Mouse (Mus musculus) MEL (cell line): Measurements from ENCODE around the gene Elmsan1. TPM values are rescaled to one million over a fixed set of nuclear protein-coding genes. Genes with fewer than 3 reads are reported as not detected.

Source experiments
- BHLHE40 ChIP-seq: IDR thresholded peaks from 2 replicates; pipeline ENCODE4 v1.6.1; 2012; ENCODE audit warnings: low read depth, mild to moderate bottlenecking, inconsistent platforms, low read length, improper control_type of control experiment, borderline replicate concordance
- CHD1 ChIP-seq: IDR thresholded peaks from 2 replicates; pipeline ENCODE4 v1.6.1; 2012; ENCODE audit warnings: low read depth, mild to moderate bottlenecking, inconsistent platforms, low read length, improper control_type of control experiment
- CHD2 ChIP-seq: IDR thresholded peaks from 2 replicates; pipeline ENCODE4 v1.6.1; 2011; ENCODE audit warnings: low read length, improper control_type of control experiment
- CTCF ChIP-seq, 3 experiments: IDR thresholded peaks in 2 of 3; conservative IDR thresholded peaks in 1 of 3; 2 replicates each; pipeline ENCODE4 v1.5.1; 2011 to 2012; ENCODE audit warnings: low read length in 3 of 3, low read depth in 2 of 3, mild to moderate bottlenecking in 2 of 3, improper control_type of control experiment in 1 of 3, inconsistent platforms in 1 of 3, mixed read lengths in 1 of 3, moderate library complexity in 1 of 3; ENCODE audit not compliant: control insufficient read depth in 1 of 3, insufficient read depth in 1 of 3, poor library complexity in 1 of 3, severe bottlenecking in 1 of 3
- E2F4 ChIP-seq: IDR thresholded peaks from 2 replicates; pipeline ENCODE4 v1.6.1; 2011; ENCODE audit warnings: low read depth, low read length, improper control_type of control experiment, borderline replicate concordance
- GATA1 ChIP-seq: IDR thresholded peaks from 2 replicates; pipeline ENCODE4 v1.6.1; 2011; ENCODE audit warnings: low read depth, low read length, improper control_type of control experiment
- JUND ChIP-seq: IDR thresholded peaks from 2 replicates; pipeline ENCODE4 v1.6.1; 2011; ENCODE audit warnings: low read depth, mild to moderate bottlenecking, improper control_type of control experiment, low read length
- KAT2A ChIP-seq: conservative IDR thresholded peaks from 2 replicates; pipeline ENCODE4 v1.6.1; 2012; ENCODE audit warnings: low read depth, low read length, improper control_type of control experiment, inconsistent platforms
- MAX ChIP-seq: IDR thresholded peaks from 2 replicates; pipeline ENCODE4 v1.6.1; 2011; ENCODE audit warnings: low read length, improper control_type of control experiment
- MEF2A ChIP-seq: IDR thresholded peaks from 2 replicates; pipeline ENCODE4 v1.6.1; 2014; ENCODE audit warnings: low read depth, mild to moderate bottlenecking, inconsistent platforms, low read length, improper control_type of control experiment; ENCODE audit not compliant: poor library complexity, insufficient replicate concordance, severe bottlenecking; ENCODE audit errors: extremely low read depth
- MXI1 ChIP-seq: IDR thresholded peaks from 2 replicates; pipeline ENCODE4 v1.6.1; 2011; ENCODE audit warnings: mild to moderate bottlenecking, low read depth, low read length, improper control_type of control experiment
- MYB ChIP-seq: IDR thresholded peaks from 2 replicates; pipeline ENCODE4 v1.6.1; 2011; ENCODE audit warnings: mild to moderate bottlenecking, low read depth, low read length, improper control_type of control experiment
- MYC ChIP-seq: IDR thresholded peaks from 2 replicates; pipeline ENCODE4 v1.6.1; 2011; ENCODE audit warnings: low read depth, mild to moderate bottlenecking, low read length, improper control_type of control experiment, moderate library complexity
- NELFE ChIP-seq: IDR thresholded peaks from 2 replicates; pipeline ENCODE4 v1.6.1; 2011; ENCODE audit warnings: low read depth, low read length, improper control_type of control experiment
- POLR2AphosphoS2 ChIP-seq: IDR thresholded peaks from 2 replicates; pipeline ENCODE4 v1.6.1; 2011; ENCODE audit warnings: low read length, improper control_type of control experiment
- RAD21 ChIP-seq: IDR thresholded peaks from 2 replicates; pipeline ENCODE4 v1.6.1; 2011; ENCODE audit warnings: mild to moderate bottlenecking, low read depth, low read length, improper control_type of control experiment
- RCOR1 ChIP-seq: IDR thresholded peaks from 2 replicates; pipeline ENCODE4 v1.6.1; 2012; ENCODE audit warnings: low read depth, mild to moderate bottlenecking, inconsistent platforms, low read length, improper control_type of control experiment
- TAL1 ChIP-seq: IDR thresholded peaks from 2 replicates; pipeline ENCODE4 v1.6.1; 2012; ENCODE audit warnings: mild to moderate bottlenecking, inconsistent platforms, low read length, moderate library complexity, mixed read lengths
- TBP ChIP-seq: IDR thresholded peaks from 2 replicates; pipeline ENCODE4 v1.8.0; 2011; ENCODE audit warnings: low read depth, low read length, improper control_type of control experiment
- TCF12 ChIP-seq: IDR thresholded peaks from 2 replicates; pipeline ENCODE4 v1.6.1; 2014; ENCODE audit warnings: low read depth, mild to moderate bottlenecking, inconsistent platforms, low read length, improper control_type of control experiment, moderate library complexity
- USF2 ChIP-seq, 2 experiments: IDR thresholded peaks; 2 replicates each; pipeline ENCODE4 v1.6.1; 2011 to 2012; ENCODE audit warnings: improper control_type of control experiment in 2 of 2, low read length in 2 of 2, borderline replicate concordance in 1 of 2, inconsistent platforms in 1 of 2, low read depth in 1 of 2, mild to moderate bottlenecking in 1 of 2; ENCODE audit not compliant: insufficient read depth in 1 of 2
- ZKSCAN1 ChIP-seq: IDR thresholded peaks from 2 replicates; pipeline ENCODE4 v1.6.1; 2012; ENCODE audit warnings: low read depth, mild to moderate bottlenecking, inconsistent platforms, low read length, improper control_type of control experiment, moderate library complexity
- ZMIZ1 ChIP-seq: IDR thresholded peaks from 2 replicates; pipeline ENCODE4 v1.6.1; 2012; ENCODE audit warnings: low read depth, mild to moderate bottlenecking, inconsistent platforms, low read length, improper control_type of control experiment, moderate library complexity
- polyA plus RNA-seq, 2 experiments: library from polyadenylated mRNA; stranded (reverse) in 1 of 2; unstranded in 1 of 2; fragments of >175 nt in 1 of 2; fragments of >200 nt in 1 of 2; gene quantifications; 2 replicates each; pipeline versions ENCODE4 v1.2.1 to v1.2.4; 2012; ENCODE audit warnings: low replicate concordance in 2 of 2, low read depth in 1 of 2; ENCODE audit not compliant: insufficient read length in 2 of 2, insufficient read depth in 1 of 2, missing spikeins in 1 of 2
- total RNA-seq: library from RNA; depleted of rRNA; stranded (reverse); fragments of 300-350 nt; gene quantifications from 2 replicates; pipeline ENCODE4 v1.2.3, GENCODE M21; 2012

Gene Elmsan1
- total and polyA plus RNA-seq, 3 experiments: 7.7 to 25.3 TPM; not detected in 1

- TF ChIP-seq E2F4: no peak
- TF ChIP-seq MYB: no peak
- TF ChIP-seq RCOR1: peak; percentile 15; the same call in 1 of the 2 replicates
- peak; percentile 97 for TF ChIP-seq NELFE
- peak; percentile 92 for TF ChIP-seq ZMIZ1
- peak; percentile 85 for TF ChIP-seq TBP
- no peak; the same call in 1 of the 2 replicates for TF ChIP-seq KAT2A
- TF ChIP-seq USF2 (IDR thresholded peaks at IDR 0.05; ENCODE audit: borderline replicate concordance in 1 of 2, insufficient read depth in 1 of 2, low read depth in 1 of 2, low read length in 2 of 2): no peak
- TF ChIP-seq TAL1: no peak
- no peak for TF ChIP-seq CTCF (IDR thresholded peaks at IDR 0.05 in 2 of 3, conservative IDR thresholded peaks at IDR 0.05 in 1 of 3; ENCODE audit: control insufficient read depth in 1 of 3, insufficient read depth in 1 of 3, low read depth in 2 of 3, low read length in 3 of 3, poor library complexity in 1 of 3, severe bottlenecking in 1 of 3)
- peak; percentile 49; the same call in 1 of the 2 replicates for TF ChIP-seq MYC
- no peak for TF ChIP-seq JUND
- peak; percentile 56; the same call in 1 of the 2 replicates for TF ChIP-seq TCF12
- TF ChIP-seq ZKSCAN1: no peak
- peak; percentile 17; the same call in 1 of the 2 replicates for TF ChIP-seq MAX
- no peak for TF ChIP-seq RAD21
- TF ChIP-seq GATA1: no peak
- TF ChIP-seq MEF2A: no peak
- no peak for TF ChIP-seq CHD2
- TF ChIP-seq POLR2AphosphoS2: peak; percentile 86
- TF ChIP-seq MXI1: peak; percentile 70; the same call in 1 of the 2 replicates
- TF ChIP-seq CHD1: no peak; the same call in 1 of the 2 replicates
- no peak for TF ChIP-seq BHLHE40
These were observed 24.9 kb downstream of the Elmsan1 start (continued) for GRCm38 (mm10) chr12:84193642-84194399.
